ENCODE assay signal across 25 mouse cellular contexts in the genomic region with DNA sequence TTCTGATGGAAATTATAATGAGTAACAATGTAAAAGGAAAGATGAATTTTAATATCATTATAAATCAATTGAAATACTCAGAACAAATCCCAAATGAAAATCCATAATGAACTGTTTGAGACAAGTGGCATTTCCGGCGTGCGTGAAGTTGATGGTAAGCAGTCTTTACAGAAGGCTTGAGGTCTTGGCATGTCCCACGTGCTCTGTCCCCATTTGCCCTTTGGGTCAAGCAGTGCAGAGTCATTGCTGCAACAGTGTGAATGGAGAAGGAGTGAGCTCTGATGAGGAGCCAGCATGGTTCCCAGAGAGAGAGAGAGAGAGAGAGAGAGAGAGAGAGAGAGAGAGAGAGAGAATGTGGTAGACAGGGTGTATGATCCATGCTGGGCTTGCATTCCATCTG. TPM values are rescaled to one million over a fixed set of nuclear protein-coding genes. Genes with fewer than 3 reads are reported as not detected.
A peak's percentile ranks its signal among the peaks of the same experiment; 100 is the strongest.
DNase-seq lines count a peak whose midpoint lies in the region; ATAC-seq and TF ChIP-seq lines count a peak whose summit lies in the region.
"Had no signal": no experiment of that assay in that cellular context is flagged by ENCODE, and none has a peak within 500 bp of the region (broad histone marks: within the 10 kb centered on the region; RNA-seq: fewer than 3 reads in every experiment).

No protein-coding gene starts in this region.

- H3K27me3 ChIP-seq in lung, embryonic 14.5 days (ENCODE audit: insufficient read depth, low read length) = no peaks in the 10 kb centered on the region
- H3K27me3 ChIP-seq in ES-Bruce4 (ENCODE audit: control insufficient read depth, insufficient read depth, low read length, poor library complexity, severe bottlenecking) = no peaks in the 10 kb centered on the region
- no peaks in the 10 kb centered on the region for H3K27me3 ChIP-seq in forebrain, embryonic 12.5 days
- H3K27me3 ChIP-seq: embryonic facial prominence, embryonic 15.5 days; forebrain, embryonic 13.5 days; heart, embryonic 15.5 days; kidney, embryonic 15.5 days; limb, embryonic 15.5 days; megakaryocyte, embryonic 14.5 days; midbrain, embryonic 12.5 days; neural tube, embryonic 12.5 days had no signal

- TF ChIP-seq CTCF in lung, embryonic 14.5 days (IDR thresholded peaks at IDR 0.05; ENCODE audit: low read depth) = no peak
- no peak for TF ChIP-seq CTCF in lung, adult 2 months (IDR thresholded peaks at IDR 0.05; ENCODE audit: insufficient read depth, low read length)
- TF ChIP-seq CTCF in ES-Bruce4 (IDR thresholded peaks at IDR 0.05; ENCODE audit: low read depth, low read length) = no peak

- DNase-seq in lung, embryonic 14.5 days = peak; percentile 54
- DNase-seq in lung, adult 2 months = no peak
- peak; percentile 72 for DNase-seq in lung, postnatal 10 days
- DNase-seq in retina, embryonic 14.5 days (ENCODE audit: low spot score) = no peak
- DNase-seq: adrenal gland, postnatal 25 days; B cell, adult 2 months; cerebellum, adult 18-20 months; cerebellum, postnatal 10 days; gastrocnemius, postnatal 14 days; kidney, adult 18-20 months; kidney, postnatal 25 days had no signal

- H3K4me1 ChIP-seq in lung, embryonic 14.5 days (ENCODE audit: insufficient read depth) = no peaks in the 10 kb centered on the region
- peaks cover 6% of the 10 kb centered on the region; the same call in 1 of the 2 replicates for H3K4me1 ChIP-seq in lung, adult 2 months (ENCODE audit: control insufficient read depth, insufficient read depth, low read length)
- peaks cover 17% of the 10 kb centered on the region for H3K4me1 ChIP-seq in ES-Bruce4 (ENCODE audit: control insufficient read depth, insufficient read depth, low read length)
- no peaks in the 10 kb centered on the region for H3K4me1 ChIP-seq in forebrain, embryonic 12.5 days
- H3K4me1 ChIP-seq: embryonic facial prominence, embryonic 10.5 days; forebrain, embryonic 13.5 days; heart, embryonic 15.5 days; limb, embryonic 15.5 days; megakaryocyte, embryonic 14.5 days; midbrain, embryonic 12.5 days had no signal

- 62% methylated on average over 4 of the region's 4 CpGs for WGBS in lung, embryonic 14.5 days
- 86% methylated on average over 4 of the region's 4 CpGs for WGBS in lung, adult 2 months
- WGBS in forebrain, embryonic 12.5 days = 96% methylated on average over 4 of the region's 4 CpGs

- TF ChIP-seq POLR2A in lung, adult 2 months (IDR thresholded peaks at IDR 0.05; ENCODE audit: borderline replicate concordance, extremely low read depth, low read depth, low read length) = no peak
- no peak for TF ChIP-seq POLR2A in ES-Bruce4 (IDR thresholded peaks at IDR 0.05; ENCODE audit: insufficient read depth, low read length)

- H3K36me3 ChIP-seq in lung, embryonic 14.5 days (ENCODE audit: insufficient read depth) = peaks cover 34% of the 10 kb centered on the region
- H3K36me3 ChIP-seq in ES-Bruce4 (ENCODE audit: control insufficient read depth, insufficient read depth, low read length, poor library complexity, severe bottlenecking) = peaks cover 24% of the 10 kb centered on the region
- peaks cover 38% of the 10 kb centered on the region for H3K36me3 ChIP-seq in forebrain, embryonic 12.5 days (replicated peaks)
- H3K36me3 ChIP-seq: heart, embryonic 15.5 days had no signal

- no peaks in the 10 kb centered on the region for H3K9me3 ChIP-seq in lung, embryonic 14.5 days (ENCODE audit: low read depth, low read length)
- H3K9me3 ChIP-seq in ES-Bruce4 (replicated peaks; ENCODE audit: control insufficient read depth, insufficient read depth, low read length, poor library complexity, severe bottlenecking) = no peaks in the 10 kb centered on the region
- no peaks in the 10 kb centered on the region for H3K9me3 ChIP-seq in forebrain, embryonic 12.5 days
- H3K9me3 ChIP-seq: embryonic facial prominence, embryonic 10.5 days; embryonic facial prominence, embryonic 15.5 days; forebrain, embryonic 13.5 days; heart, embryonic 15.5 days; kidney, embryonic 15.5 days; limb, embryonic 10.5 days; limb, embryonic 15.5 days; megakaryocyte, embryonic 14.5 days; midbrain, embryonic 12.5 days; neural tube, embryonic 12.5 days had no signal

- no peak for TF ChIP-seq EP300 in ES-Bruce4 (IDR thresholded peaks at IDR 0.05; ENCODE audit: insufficient read depth, low read depth, low read length)

- H3K4me3 ChIP-seq in lung, embryonic 14.5 days (ENCODE audit: low read depth, low read length) = no peak overlapping the region
- H3K4me3 ChIP-seq in lung, adult 2 months (replicated peaks; ENCODE audit: extremely low read depth, low read depth, low read length) = no peak overlapping the region
- H3K4me3 ChIP-seq in ES-Bruce4 (ENCODE audit: low read depth, low read length) = no peak overlapping the region
- no peak overlapping the region for H3K4me3 ChIP-seq in forebrain, embryonic 12.5 days (replicated peaks)
- H3K4me3 ChIP-seq: embryonic facial prominence, embryonic 10.5 days; embryonic facial prominence, embryonic 15.5 days; forebrain, embryonic 13.5 days; heart, embryonic 15.5 days; kidney, embryonic 15.5 days; limb, embryonic 10.5 days; limb, embryonic 15.5 days; megakaryocyte, embryonic 14.5 days; midbrain, embryonic 12.5 days; myocyte; neural tube, embryonic 12.5 days had no signal

- no peak overlapping the region for H3K9ac ChIP-seq in lung, embryonic 14.5 days
- no peak overlapping the region for H3K9ac ChIP-seq in ES-Bruce4 (ENCODE audit: low read depth, poor library complexity, severe bottlenecking)
- H3K9ac ChIP-seq in forebrain, embryonic 12.5 days = no peak overlapping the region
- H3K9ac ChIP-seq: embryonic facial prominence, embryonic 15.5 days; forebrain, embryonic 13.5 days; heart, embryonic 15.5 days; kidney, embryonic 15.5 days; limb, embryonic 15.5 days; midbrain, embryonic 12.5 days; neural tube, embryonic 12.5 days had no signal

- no peak overlapping the region for H3K4me2 ChIP-seq in lung, embryonic 14.5 days
- no peak overlapping the region for H3K4me2 ChIP-seq in forebrain, embryonic 12.5 days
- H3K4me2 ChIP-seq: embryonic facial prominence, embryonic 15.5 days; forebrain, embryonic 13.5 days; heart, embryonic 15.5 days; kidney, embryonic 15.5 days; limb, embryonic 15.5 days; midbrain, embryonic 12.5 days; neural tube, embryonic 12.5 days had no signal

- no peak overlapping the region for H3K27ac ChIP-seq in lung, embryonic 14.5 days (ENCODE audit: low read depth)
- peak overlapping the region; percentile 59 for H3K27ac ChIP-seq in ES-Bruce4 (ENCODE audit: insufficient read depth, low read length)
- no peak overlapping the region for H3K27ac ChIP-seq in forebrain, embryonic 12.5 days
- H3K27ac ChIP-seq: embryonic facial prominence, embryonic 10.5 days; embryonic facial prominence, embryonic 15.5 days; forebrain, embryonic 13.5 days; heart, embryonic 15.5 days; kidney, embryonic 15.5 days; limb, embryonic 10.5 days; limb, embryonic 15.5 days; midbrain, embryonic 12.5 days; neural tube, embryonic 12.5 days had no signal

- no peak for ATAC-seq in lung, embryonic 14.5 days (ENCODE audit: insufficient read depth)
- no peak for ATAC-seq in forebrain, embryonic 12.5 days (ENCODE audit: low FRiP score)
- ATAC-seq: forebrain, embryonic 13.5 days; hindbrain, embryonic 16.5 days had no signal

RNA-seq across cellular contexts. Expression of gene Agpat4, which starts 37.4 kb away (rescaled TPM):
- polyA plus RNA-seq in lung, embryonic 14.5 days (2014; fragmentation: Nextera tagmentation; extraction: Ambion mirVana) = 27.4 and 28.2 TPM in 2 replicates
- 40.1 and 50.7 TPM in 2 replicates for polyA plus RNA-seq in lung, adult 2 months (2012; rRNA removed)
- polyA plus RNA-seq in ES-Bruce4 (2011; ENCODE audit: insufficient read depth, insufficient read length, low read depth, missing spikeins) = 80.4 and 83.7 TPM in 2 replicates
- polyA plus RNA-seq in forebrain, embryonic 12.5 days (2016; fragmentation: Nextera tagmentation; extraction: Ambion mirVana) = 40.6 and 40.9 TPM in 2 replicates

Comparison
In these comparisons a context has a peak if more than half of its experiments do, and no peak if none do; other contexts are left out.
1. DNase-seq: peak in lung, embryonic 14.5 days (single experiment) and lung, postnatal 10 days (single experiment); none in lung, adult 2 months (single experiment) and retina, embryonic 14.5 days (single experiment).